Mouse (Mus musculus) embryo, embryonic 11 days (tissue): ENCODE measurements at regions not wholly inside any gene's neighbourhood (a gene's known extent, or its start where the extent isn't known, plus 50 kb on each side); places are given as distances from the start of the nearest gene placed in this dataset.

Source experiments
- DNase-seq: peaks from one replicate; pipeline ENCODE4 v3.0.0-alpha.2; 2015

DNA sequence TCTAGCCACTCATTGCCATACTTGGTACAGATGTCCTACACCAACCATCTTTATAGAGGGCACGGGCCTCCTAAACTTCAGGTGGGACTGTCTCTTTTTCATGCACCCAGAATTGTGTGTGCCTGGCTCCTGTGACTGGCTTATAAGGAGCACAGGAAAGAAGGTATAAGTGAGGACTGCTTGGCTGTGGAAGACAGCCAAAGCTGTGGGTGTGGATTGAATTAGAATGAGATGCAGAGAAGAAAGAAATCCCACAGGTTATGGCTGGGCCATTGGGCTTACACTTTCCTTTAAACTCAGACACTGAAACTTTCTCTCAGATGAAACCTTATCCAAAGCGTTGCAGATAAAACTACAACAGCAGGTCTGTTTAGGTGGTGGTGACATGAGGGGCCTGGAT lies 239.5 kb upstream of the Fam160b2 start:
- no peak for DNase-seq

DNA sequence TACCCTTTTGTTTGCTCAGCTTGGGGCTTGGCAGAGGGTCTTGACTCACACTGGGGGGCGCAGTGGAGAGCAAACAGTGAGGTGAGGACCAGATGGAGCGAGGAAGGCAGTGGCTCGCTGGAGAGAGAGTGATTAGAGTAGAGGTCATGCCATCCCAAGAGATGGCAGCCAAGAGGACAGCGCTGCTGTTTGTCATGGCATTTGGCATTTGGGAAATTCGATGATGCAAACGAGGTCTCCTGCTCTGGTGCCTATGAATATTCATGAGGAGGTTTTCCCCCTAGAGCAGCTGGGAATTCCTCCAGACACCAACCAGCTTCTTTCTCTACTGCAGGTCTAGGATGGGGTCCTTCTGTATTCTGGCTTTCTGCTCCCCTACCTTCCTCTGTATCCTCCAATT lies 237.9 kb upstream of the Fam160b2 start:
- DNase-seq = peak; percentile 18

DNA sequence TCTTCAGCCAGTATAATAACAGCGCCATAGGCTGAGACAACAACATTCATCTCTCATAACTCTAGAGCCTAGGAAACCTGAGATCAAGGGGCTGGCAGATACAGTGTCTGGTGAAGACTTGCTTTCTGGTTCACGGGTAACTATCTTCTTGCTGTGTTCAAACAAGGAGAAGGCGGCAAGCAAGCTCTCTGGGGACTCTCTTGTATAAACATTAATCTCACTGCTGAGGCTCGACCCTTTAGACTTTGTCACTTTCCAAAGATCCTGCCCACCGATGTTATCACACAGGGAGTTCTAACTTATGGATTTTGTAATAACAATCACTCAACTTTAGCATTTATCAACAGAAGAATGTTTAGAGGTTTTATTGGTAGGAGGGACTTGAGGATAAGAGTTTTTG lies 233.6 kb upstream of the Fam160b2 start:
- DNase-seq = peak; percentile 19

DNA sequence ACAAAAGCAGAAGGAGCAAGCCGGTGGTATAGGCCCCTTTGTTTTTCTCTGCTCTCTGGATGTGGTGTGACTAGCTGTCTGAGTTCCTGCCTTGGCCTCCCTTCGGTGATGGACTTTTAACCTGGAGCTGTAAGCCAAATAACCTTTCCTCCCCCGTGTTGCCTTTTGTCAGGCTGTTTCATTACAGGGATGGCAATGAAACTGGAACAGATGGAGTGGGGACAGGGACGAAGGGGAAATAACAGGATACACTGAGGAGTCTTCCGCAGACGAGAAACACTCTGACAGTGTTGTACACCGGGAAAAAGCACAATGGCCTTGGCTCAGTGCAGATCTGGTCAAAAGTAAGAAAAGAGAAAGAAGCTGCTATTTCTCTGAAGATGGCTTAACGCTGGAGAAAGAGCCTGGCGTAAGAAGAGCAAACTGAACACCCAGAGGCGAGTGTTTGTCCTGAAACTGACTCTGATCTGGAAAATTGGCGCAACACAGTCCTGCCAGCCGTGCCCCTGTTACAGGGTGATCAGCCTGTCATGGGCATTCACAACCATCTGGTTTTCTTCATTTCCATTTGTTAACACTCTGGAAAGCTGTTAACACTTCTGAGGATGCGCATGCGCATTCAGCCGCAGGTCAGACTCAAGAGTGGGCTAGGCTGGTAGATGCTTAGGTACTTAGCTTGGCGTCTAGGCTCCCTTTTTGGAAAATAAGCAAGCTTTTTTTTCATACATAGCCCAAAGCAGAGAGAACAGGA lies 233.0 kb upstream of the Fam160b2 start:
- peak; percentile 13 for DNase-seq

DNA sequence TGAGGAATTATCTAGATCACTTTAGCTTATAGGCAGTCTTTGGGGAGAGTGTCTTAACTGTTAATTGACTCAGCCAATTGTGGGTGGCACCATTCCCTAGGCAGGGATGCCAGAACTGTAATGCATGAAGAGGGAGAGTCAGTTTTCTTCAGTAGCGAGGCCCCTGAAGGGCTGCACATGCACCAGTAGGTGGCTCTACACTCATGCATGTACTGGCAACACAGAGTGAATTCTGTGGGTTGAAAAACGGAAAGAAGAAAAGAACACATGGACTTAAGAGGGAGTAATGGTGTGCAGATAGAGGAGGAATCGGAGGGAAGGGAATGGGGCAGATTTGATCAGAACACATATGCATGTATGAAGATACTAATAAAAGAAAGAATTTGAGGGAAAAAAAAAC lies 232.4 kb upstream of the Fam160b2 start:
- DNase-seq = peak; percentile 28
